Mouse (Mus musculus): Measurements from ENCODE around the gene Mtor. TPM values are rescaled to one million over a fixed set of nuclear protein-coding genes. Genes with fewer than 3 reads are reported as not detected.

Mtor gene
- 39.8 and 50.1 TPM in 2 replicates for polyA plus RNA-seq (2012; rRNA removed)

DNA sequence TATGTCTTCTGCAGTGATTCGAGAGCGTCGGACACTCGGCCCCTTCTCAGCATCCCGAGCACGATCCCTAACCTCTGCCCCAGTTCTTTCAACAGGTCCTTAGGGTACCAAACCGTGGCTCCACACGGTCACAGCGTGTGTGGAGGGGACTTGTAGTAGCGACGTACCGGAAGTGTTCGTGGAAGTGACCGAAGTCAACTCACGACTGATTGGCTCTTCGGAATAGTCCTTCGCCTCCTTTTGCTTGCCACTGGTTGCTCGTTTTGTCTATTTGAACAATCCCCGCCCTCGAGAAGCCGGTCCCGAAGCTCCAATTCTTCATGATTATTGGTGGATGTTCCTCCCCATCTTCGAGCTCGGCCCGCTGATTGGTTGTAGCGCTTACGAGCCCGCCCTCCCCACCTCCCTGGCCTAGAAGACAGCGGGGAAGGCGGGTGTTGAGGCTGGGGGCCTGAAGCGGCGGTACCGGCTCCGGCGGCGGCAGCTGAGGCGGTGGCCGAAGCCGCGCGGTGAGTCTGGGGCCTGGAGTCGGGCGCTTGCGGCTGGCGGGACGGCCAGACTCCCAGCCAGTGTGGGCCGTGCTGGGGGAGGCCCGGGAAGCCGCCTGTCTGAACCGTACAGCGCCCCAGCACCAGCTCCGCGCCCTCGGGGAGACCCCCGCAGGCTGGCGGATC, at the start of gene Mtor:
Gene Mtor (plus strand): TSS at position 433 of the 674 bp plus-strand sequence.
- Histone ChIP-seq H3K4me3 (ENCODE audit: insufficient read depth, low read depth, low read length) (peak within 1 kb of the TSS; percentile 72), H3K27ac (ENCODE audit: insufficient read depth, low read depth, low read length) (peak within 1 kb of the TSS; percentile 53), H3K4me1 (ENCODE audit: control insufficient read depth, insufficient read depth, low read length) (peaks cover 15% of the 10 kb centered on the region), H3K36me3 (ENCODE audit: control insufficient read depth, insufficient read depth, low read length) (peaks cover 2% of the 10 kb centered on the region; the same call in 1 of the 2 replicates), H3K27me3 (replicated peaks; ENCODE audit: control insufficient read depth, insufficient read depth, low read length) (no peaks in the 10 kb centered on the region)
- peak; percentile 99 for DNase-seq
- TF ChIP-seq CTCF (conservative IDR thresholded peaks at IDR 0.05; ENCODE audit: insufficient read depth, insufficient read length, low read depth, low read length) (no peak), POLR2A (IDR thresholded peaks at IDR 0.05; ENCODE audit: low read depth, low read length) (peak; percentile 18)
- under 1% methylated on average over 56 of the region's 56 CpGs for WGBS

DNA sequence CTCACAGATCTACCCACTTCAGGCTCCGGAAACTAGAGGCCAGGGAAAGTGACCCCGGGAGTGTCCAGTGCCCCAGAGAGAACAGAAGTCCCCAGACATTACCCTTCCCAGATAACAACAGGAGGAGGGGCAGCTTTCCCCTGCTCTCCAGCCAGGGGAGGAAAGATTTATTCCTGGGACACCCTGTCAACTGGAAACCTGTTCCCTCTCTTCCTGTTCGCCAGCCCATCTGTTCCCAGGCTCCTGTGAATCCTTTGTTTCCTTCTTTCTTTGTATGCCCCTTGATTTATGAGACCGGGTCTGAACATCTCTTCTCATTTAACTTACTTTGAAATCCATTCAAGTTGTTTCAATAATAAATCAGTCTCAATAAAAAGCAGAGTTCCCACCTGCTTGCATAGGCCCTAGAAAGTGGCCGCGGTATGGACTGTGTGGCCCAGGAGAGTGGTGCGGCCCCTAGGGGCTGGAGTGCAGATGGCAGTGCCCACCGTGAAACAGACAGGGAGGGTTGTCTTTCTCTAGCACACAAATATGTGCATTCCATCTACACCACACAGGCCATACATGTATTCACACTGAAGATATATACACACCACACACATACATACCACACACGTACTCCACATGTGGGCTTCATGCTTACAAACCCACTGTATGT, 48.8 kb upstream of the Mtor start:
- H3K4me3 ChIP-seq (ENCODE audit: insufficient read depth, low read depth, low read length): no peak overlapping the region
- no peaks in the 10 kb centered on the region for H3K36me3 ChIP-seq (ENCODE audit: control insufficient read depth, insufficient read depth, low read length)
- H3K4me1 ChIP-seq (ENCODE audit: control insufficient read depth, insufficient read depth, low read length): no peaks in the 10 kb centered on the region
- no peaks in the 10 kb centered on the region for H3K27me3 ChIP-seq (replicated peaks; ENCODE audit: control insufficient read depth, insufficient read depth, low read length)
- TF ChIP-seq CTCF (conservative IDR thresholded peaks at IDR 0.05; ENCODE audit: insufficient read depth, insufficient read length, low read depth, low read length): no peak; the same call in 1 of the 2 replicates
- no peak for TF ChIP-seq POLR2A (IDR thresholded peaks at IDR 0.05; ENCODE audit: low read depth, low read length)
- WGBS: 39% methylated on average over 9 of the region's 9 CpGs
- no peak for DNase-seq
- H3K27ac ChIP-seq (ENCODE audit: insufficient read depth, low read depth, low read length): no peak overlapping the region

DNA sequence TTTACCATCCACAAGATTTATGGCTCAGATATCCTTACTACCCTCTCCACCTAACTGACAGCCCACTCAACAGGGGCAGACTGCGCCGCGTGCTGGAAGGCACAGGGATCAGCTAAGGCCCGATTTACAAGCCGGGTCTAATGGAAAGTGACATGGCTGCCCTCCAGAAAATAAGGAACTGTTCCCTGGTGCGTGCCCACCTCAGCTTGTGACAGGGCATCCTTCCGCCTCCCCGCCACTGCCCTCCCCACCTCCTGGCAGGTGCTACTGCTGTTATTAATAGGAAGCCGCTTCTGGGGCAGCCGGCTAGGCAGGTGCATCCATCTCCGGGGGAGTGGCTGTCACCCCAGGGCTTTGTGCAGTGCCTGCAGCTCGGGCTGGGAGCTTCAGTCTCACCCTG, 45.0 kb upstream of the Mtor start:
- TF ChIP-seq CTCF (conservative IDR thresholded peaks at IDR 0.05; ENCODE audit: insufficient read depth, insufficient read length, low read depth, low read length): no peak
- no peak for TF ChIP-seq POLR2A (IDR thresholded peaks at IDR 0.05; ENCODE audit: low read depth, low read length)
- no peak overlapping the region for H3K4me3 ChIP-seq (ENCODE audit: insufficient read depth, low read depth, low read length)
- H3K4me1 ChIP-seq (ENCODE audit: control insufficient read depth, insufficient read depth, low read length): no peaks in the 10 kb centered on the region
- H3K36me3 ChIP-seq (ENCODE audit: control insufficient read depth, insufficient read depth, low read length): no peaks in the 10 kb centered on the region
- DNase-seq: no peak
- 12% methylated on average over 12 of the region's 12 CpGs for WGBS
- no peaks in the 10 kb centered on the region for H3K27me3 ChIP-seq (replicated peaks; ENCODE audit: control insufficient read depth, insufficient read depth, low read length)
- H3K27ac ChIP-seq (ENCODE audit: insufficient read depth, low read depth, low read length): no peak overlapping the region

DNA sequence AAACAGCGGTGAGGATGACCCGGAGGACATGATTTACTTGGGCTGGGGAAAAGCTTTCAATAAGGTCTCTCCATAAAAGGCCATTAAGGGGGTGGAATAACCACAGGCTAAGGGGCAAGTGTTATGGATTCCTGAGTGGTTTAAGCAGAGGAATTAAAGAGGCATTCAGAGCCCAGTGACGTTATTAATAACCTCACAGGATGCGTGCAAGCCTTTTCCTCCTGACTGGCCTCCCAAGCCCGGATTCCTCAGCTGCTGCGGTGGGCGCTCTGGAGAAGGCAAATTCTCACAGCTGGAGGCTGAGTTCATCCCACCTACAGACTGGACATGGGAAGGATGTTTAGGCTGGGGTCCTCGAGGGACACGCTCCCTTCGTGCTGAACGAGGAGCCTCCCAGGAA, 43.7 kb upstream of the Mtor start:
- H3K4me3 ChIP-seq (ENCODE audit: insufficient read depth, low read depth, low read length): no peak overlapping the region
- no peak overlapping the region for H3K27ac ChIP-seq (ENCODE audit: insufficient read depth, low read depth, low read length)
- no peaks in the 10 kb centered on the region for H3K27me3 ChIP-seq (replicated peaks; ENCODE audit: control insufficient read depth, insufficient read depth, low read length)
- H3K4me1 ChIP-seq (ENCODE audit: control insufficient read depth, insufficient read depth, low read length): no peaks in the 10 kb centered on the region
- TF ChIP-seq POLR2A (IDR thresholded peaks at IDR 0.05; ENCODE audit: low read depth, low read length): no peak
- no peak for TF ChIP-seq CTCF (conservative IDR thresholded peaks at IDR 0.05; ENCODE audit: insufficient read depth, insufficient read length, low read depth, low read length)
- H3K36me3 ChIP-seq (ENCODE audit: control insufficient read depth, insufficient read depth, low read length): no peaks in the 10 kb centered on the region
- DNase-seq: no peak
- WGBS: 5% methylated on average over 11 of the region's 11 CpGs

DNA sequence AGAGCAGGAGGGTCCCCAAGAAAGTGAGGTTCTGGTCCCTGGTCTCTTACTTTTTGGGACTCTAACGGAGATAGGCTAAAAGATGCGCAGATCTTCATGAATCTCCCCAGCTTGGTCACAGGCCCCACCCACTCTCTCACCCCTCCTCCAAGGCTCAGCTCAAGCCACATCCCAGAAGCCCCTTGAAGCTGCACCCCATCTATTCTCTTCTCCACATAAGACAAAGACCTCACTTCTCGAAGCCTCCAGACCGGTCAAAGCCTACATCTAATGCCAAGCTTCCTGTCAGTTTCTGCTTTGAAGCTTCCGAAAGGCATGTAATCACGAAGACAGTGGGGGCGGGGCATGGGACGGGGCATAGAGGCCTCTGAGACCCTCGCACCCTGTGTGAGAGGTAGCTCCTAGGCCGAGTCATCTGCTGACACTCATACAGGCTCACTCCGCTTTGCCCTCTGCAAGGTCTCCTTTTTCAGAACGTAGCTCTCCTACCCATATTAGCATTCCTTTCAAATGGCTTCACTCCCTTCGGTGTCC, 43.1 kb upstream of the Mtor start:
- WGBS: 23% methylated on average over 13 of the region's 13 CpGs
- H3K27me3 ChIP-seq (replicated peaks; ENCODE audit: control insufficient read depth, insufficient read depth, low read length): no peaks in the 10 kb centered on the region

DNA sequence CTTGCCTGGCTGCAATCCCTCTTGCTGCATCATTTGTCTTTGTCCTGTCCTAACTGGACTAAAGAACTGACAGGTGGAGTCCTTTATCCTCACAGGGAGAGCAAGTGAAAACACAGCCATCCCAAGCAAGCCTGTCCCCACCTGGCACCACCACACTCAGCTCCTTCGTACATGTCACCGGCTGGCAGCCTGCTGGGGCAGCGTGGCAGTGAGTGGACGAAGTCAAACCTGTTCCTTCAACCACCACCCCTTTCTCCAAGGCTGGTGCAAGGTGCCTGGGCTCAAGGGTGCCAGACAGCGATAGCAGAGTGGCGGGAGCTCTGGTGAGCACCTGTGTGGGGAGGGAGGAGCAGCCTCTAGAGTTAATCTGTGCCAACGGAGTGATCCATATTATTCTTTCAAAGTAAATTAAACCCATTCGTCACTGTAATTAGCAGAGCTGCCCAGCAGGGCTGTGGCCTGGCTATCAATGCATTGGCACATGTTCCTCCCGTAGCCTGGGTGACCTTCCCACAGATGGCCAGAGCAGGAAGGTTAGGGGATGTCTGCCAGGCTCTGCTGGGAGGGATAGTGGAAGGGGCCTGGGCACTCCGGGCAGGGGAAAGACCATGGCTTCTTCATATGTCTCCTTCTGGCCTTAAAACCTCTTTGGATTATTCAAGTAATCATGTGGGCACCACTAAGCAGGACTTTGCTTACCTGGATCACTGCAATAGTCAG, 40.0 kb upstream of the Mtor start:
- H3K27me3 ChIP-seq (replicated peaks; ENCODE audit: control insufficient read depth, insufficient read depth, low read length): no peaks in the 10 kb centered on the region
- WGBS: 58% methylated on average over 10 of the region's 10 CpGs
- no peak for DNase-seq
- H3K36me3 ChIP-seq (ENCODE audit: control insufficient read depth, insufficient read depth, low read length): no peaks in the 10 kb centered on the region
- TF ChIP-seq POLR2A (IDR thresholded peaks at IDR 0.05; ENCODE audit: low read depth, low read length) (no peak), CTCF (conservative IDR thresholded peaks at IDR 0.05; ENCODE audit: insufficient read depth, insufficient read length, low read depth, low read length) (no peak)
- no peak overlapping the region for H3K4me3 ChIP-seq (ENCODE audit: insufficient read depth, low read depth, low read length)
- no peak overlapping the region for H3K27ac ChIP-seq (ENCODE audit: insufficient read depth, low read depth, low read length)
- H3K4me1 ChIP-seq (ENCODE audit: control insufficient read depth, insufficient read depth, low read length): no peaks in the 10 kb centered on the region

More for the DNA sequence above, 43.1 kb upstream of the Mtor start:
- Histone ChIP-seq H3K27ac (ENCODE audit: insufficient read depth, low read depth, low read length) (no peak overlapping the region), H3K36me3 (ENCODE audit: control insufficient read depth, insufficient read depth, low read length) (no peaks in the 10 kb centered on the region), H3K4me1 (ENCODE audit: control insufficient read depth, insufficient read depth, low read length) (no peaks in the 10 kb centered on the region), H3K4me3 (ENCODE audit: insufficient read depth, low read depth, low read length) (no peak overlapping the region)
- TF ChIP-seq CTCF (conservative IDR thresholded peaks at IDR 0.05; ENCODE audit: insufficient read depth, insufficient read length, low read depth, low read length) (no peak), POLR2A (IDR thresholded peaks at IDR 0.05; ENCODE audit: low read depth, low read length) (no peak)
- no peak for DNase-seq

Data from kidney, adult 2 months (tissue).